ENCODE assay signal across 8 mouse cellular contexts in the genomic region with DNA sequence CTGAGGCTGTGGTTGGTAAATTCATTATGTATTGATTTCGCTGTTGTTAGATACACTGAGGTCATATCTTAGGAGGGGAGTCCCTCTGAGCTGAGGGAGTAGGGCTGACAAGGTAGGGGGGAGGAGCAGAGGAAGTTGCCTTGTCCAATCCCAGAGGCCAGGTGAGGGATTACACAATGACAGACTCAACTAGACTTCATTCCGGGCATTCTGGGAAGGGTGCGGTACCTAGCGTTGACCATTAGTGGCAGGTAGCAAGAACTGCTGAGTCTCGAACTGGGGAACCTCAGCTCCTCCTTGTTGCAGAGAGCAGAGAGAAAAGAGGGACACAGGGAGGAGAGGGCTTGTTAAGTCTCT. TPM values are rescaled to one million over a fixed set of nuclear protein-coding genes. Genes with fewer than 3 reads are reported as not detected.
DNase-seq lines count a peak whose midpoint lies in the region; ATAC-seq and TF ChIP-seq lines count a peak whose summit lies in the region.

No protein-coding gene starts in this region.

- no peak for ATAC-seq in heart, postnatal 0 days (ENCODE audit: insufficient read depth, low read depth)
- ATAC-seq in embryonic facial prominence, embryonic 13.5 days (ENCODE audit: insufficient number of reproducible peaks, insufficient read depth, low FRiP score, low TSS enrichment, low read depth), result no peak
- ATAC-seq in limb, embryonic 11.5 days (ENCODE audit: insufficient number of reproducible peaks, low FRiP score, low TSS enrichment, low read depth), result no peak
- no peak for ATAC-seq in neural tube, embryonic 12.5 days (ENCODE audit: low FRiP score, low read depth)

- H3K36me3 ChIP-seq in heart, postnatal 0 days (replicated peaks; ENCODE audit: control insufficient read depth, insufficient read depth, low read length), result no peaks in the 10 kb centered on the region
- no peaks in the 10 kb centered on the region for H3K36me3 ChIP-seq in embryonic facial prominence, embryonic 13.5 days
- H3K36me3 ChIP-seq in limb, embryonic 11.5 days (ENCODE audit: control insufficient read depth, insufficient read depth, low read length), result no peaks in the 10 kb centered on the region
- no peaks in the 10 kb centered on the region for H3K36me3 ChIP-seq in neural tube, embryonic 12.5 days

- WGBS in heart, postnatal 0 days, result 35% methylated on average over 5 of the region's 5 CpGs
- 16% methylated on average over 5 of the region's 5 CpGs for WGBS in embryonic facial prominence, embryonic 13.5 days
- 23% methylated on average over 5 of the region's 5 CpGs for WGBS in limb, embryonic 11.5 days
- whole genome bisulfite sequencing in neural tube, embryonic 12.5 days, result 22% methylated on average over 5 of the region's 5 CpGs

- H3K4me2 ChIP-seq in heart, postnatal 0 days (ENCODE audit: low read depth, low read length), result peak overlapping the region; percentile 60; the same call in 1 of the 2 replicates
- peak overlapping the region; percentile 78 for H3K4me2 ChIP-seq in embryonic facial prominence, embryonic 13.5 days
- H3K4me2 ChIP-seq in limb, embryonic 11.5 days (ENCODE audit: low read depth, severe bottlenecking), result peak overlapping the region; percentile 71
- peak overlapping the region; percentile 73 for H3K4me2 ChIP-seq in neural tube, embryonic 12.5 days (replicated peaks)

- no peaks in the 10 kb centered on the region for H3K27me3 ChIP-seq in heart, postnatal 0 days (ENCODE audit: control insufficient read depth, insufficient read depth, low read length)
- peaks cover 4% of the 10 kb centered on the region; the same call in 1 of the 2 replicates for H3K27me3 ChIP-seq in embryonic facial prominence, embryonic 13.5 days
- no peaks in the 10 kb centered on the region for H3K27me3 ChIP-seq in limb, embryonic 11.5 days (ENCODE audit: control insufficient read depth, insufficient read depth, low read length)
- peaks cover 7% of the 10 kb centered on the region; the same call in 1 of the 2 replicates for H3K27me3 ChIP-seq in neural tube, embryonic 12.5 days (replicated peaks)

- H3K4me3 ChIP-seq in heart, postnatal 0 days (ENCODE audit: low read depth, low read length), result peak overlapping the region; percentile 40; the same call in 1 of the 2 replicates
- peak overlapping the region; percentile 54 for H3K4me3 ChIP-seq in embryonic facial prominence, embryonic 13.5 days
- H3K4me3 ChIP-seq in limb, embryonic 11.5 days (ENCODE audit: low read depth, low read length), result peak overlapping the region; percentile 33
- peak overlapping the region; percentile 39 for H3K4me3 ChIP-seq in neural tube, embryonic 12.5 days

- H3K9ac ChIP-seq in heart, postnatal 0 days (replicated peaks; ENCODE audit: low read depth, low read length), result no peak overlapping the region
- H3K9ac ChIP-seq in embryonic facial prominence, embryonic 13.5 days, result peak overlapping the region; percentile 69; the same call in 1 of the 2 replicates
- no peak overlapping the region for H3K9ac ChIP-seq in limb, embryonic 11.5 days (ENCODE audit: low read length)
- peak overlapping the region; percentile 52; the same call in 1 of the 2 replicates for H3K9ac ChIP-seq in neural tube, embryonic 12.5 days

- H3K4me1 ChIP-seq in heart, postnatal 0 days (ENCODE audit: control insufficient read depth, insufficient read depth), result no peaks in the 10 kb centered on the region
- H3K4me1 ChIP-seq in embryonic facial prominence, embryonic 13.5 days, result peaks cover 14% of the 10 kb centered on the region
- 0 out of 2 replicates have a peak, but pooled peaks cover 5% of the 10 kb centered on the region for H3K4me1 ChIP-seq in limb, embryonic 11.5 days (ENCODE audit: control insufficient read depth, insufficient read depth, low read length)
- H3K4me1 ChIP-seq in neural tube, embryonic 12.5 days, result peaks cover 8% of the 10 kb centered on the region

- no peak overlapping the region for H3K27ac ChIP-seq in heart, postnatal 0 days (ENCODE audit: low read depth)
- no peak overlapping the region for H3K27ac ChIP-seq in embryonic facial prominence, embryonic 13.5 days
- no peak overlapping the region for H3K27ac ChIP-seq in limb, embryonic 11.5 days (replicated peaks; ENCODE audit: low read depth, low read length)
- no peak overlapping the region for H3K27ac ChIP-seq in neural tube, embryonic 12.5 days

- no peak for TF ChIP-seq CTCF in heart, postnatal 0 days (IDR thresholded peaks at IDR 0.05; ENCODE audit: low read depth)

- no peak for DNase-seq in heart, postnatal 0 days (ENCODE audit: low spot score)
- no peak for DNase-seq in heart, adult 18-20 months
- peak; percentile 66 for DNase-seq in limb, embryonic 11.5 days (ENCODE audit: low spot score)
- no peak for DNase-seq in thymus, postnatal 25 days
- no peak for DNase-seq in ovary, postnatal 36 days (ENCODE audit: low spot score)
- no peak for DNase-seq in right cerebral cortex, postnatal 4 days

- H3K9me3 ChIP-seq in heart, postnatal 0 days (replicated peaks; ENCODE audit: control insufficient read depth, low read length), result no peaks in the 10 kb centered on the region
- H3K9me3 ChIP-seq in embryonic facial prominence, embryonic 13.5 days, result no peaks in the 10 kb centered on the region
- H3K9me3 ChIP-seq in limb, embryonic 11.5 days (ENCODE audit: control insufficient read depth, low read length), result no peaks in the 10 kb centered on the region
- H3K9me3 ChIP-seq in neural tube, embryonic 12.5 days, result no peaks in the 10 kb centered on the region

- no peak for TF ChIP-seq EP300 in heart, postnatal 0 days (IDR thresholded peaks at IDR 0.05; ENCODE audit: low read depth)

RNA-seq across cellular contexts. Expression of a gene that starts 7.8 kb away (rescaled TPM):
- total RNA-seq in heart, postnatal 0 days (2014; rRNA removed; ENCODE audit: low replicate concordance), result 0.58 TPM in 1 of 2 replicates, not detected in the other
- polyA plus RNA-seq in heart, postnatal 0 days (2015; fragmentation: Nextera tagmentation; extraction: Ambion mirVana), result 0.08 TPM in 1 of 2 replicates, not detected in the other
- total RNA-seq in heart, adult 18-20 months (2021), result not detected
- polyA plus RNA-seq in embryonic facial prominence, embryonic 13.5 days (2015; fragmentation: Nextera tagmentation; extraction: Ambion mirVana), result 1.1 TPM in 2 replicates
- polyA plus RNA-seq in limb, embryonic 11.5 days (2014; fragmentation: Nextera tagmentation; extraction: Ambion mirVana), result 0.17 and 0.25 TPM in 2 replicates
- polyA plus RNA-seq in neural tube, embryonic 12.5 days (2016; fragmentation: Nextera tagmentation; extraction: Ambion mirVana), result 0.65 TPM in 1 of 2 replicates, not detected in the other

RNA-seq across cellular contexts. Expression of a gene that starts 11.2 kb away (rescaled TPM):
- 0.66 TPM in 1 of 2 replicates, not detected in the other for total RNA-seq in heart, postnatal 0 days (2014; rRNA removed; ENCODE audit: low replicate concordance)
- 0.30 and 0.49 TPM in 2 replicates for polyA plus RNA-seq in heart, postnatal 0 days (2015; fragmentation: Nextera tagmentation; extraction: Ambion mirVana)
- under 1 TPM; 0.23 to 0.27 TPM for total RNA-seq in heart, adult 18-20 months (2021)
- polyA plus RNA-seq in embryonic facial prominence, embryonic 13.5 days (2015; fragmentation: Nextera tagmentation; extraction: Ambion mirVana), result 0.13 and 0.17 TPM in 2 replicates
- polyA plus RNA-seq in limb, embryonic 11.5 days (2014; fragmentation: Nextera tagmentation; extraction: Ambion mirVana), result 0.19 TPM in 1 of 2 replicates, not detected in the other
- polyA plus RNA-seq in neural tube, embryonic 12.5 days (2016; fragmentation: Nextera tagmentation; extraction: Ambion mirVana), result not detected in 2 replicates

RNA-seq across cellular contexts. Expression of a gene that starts 13.3 kb away (rescaled TPM):
- total RNA-seq in heart, postnatal 0 days (2014; rRNA removed; ENCODE audit: low replicate concordance), result not detected in 2 replicates
- 0.26 and 0.29 TPM in 2 replicates for polyA plus RNA-seq in heart, postnatal 0 days (2015; fragmentation: Nextera tagmentation; extraction: Ambion mirVana)
- total RNA-seq in heart, adult 18-20 months (2021), result under 1 TPM in 1 of 2 experiments, not detected in 1; 0.15 TPM
- 0.44 and 0.47 TPM in 2 replicates for polyA plus RNA-seq in embryonic facial prominence, embryonic 13.5 days (2015; fragmentation: Nextera tagmentation; extraction: Ambion mirVana)
- 0.54 and 0.65 TPM in 2 replicates for polyA plus RNA-seq in limb, embryonic 11.5 days (2014; fragmentation: Nextera tagmentation; extraction: Ambion mirVana)
- polyA plus RNA-seq in neural tube, embryonic 12.5 days (2016; fragmentation: Nextera tagmentation; extraction: Ambion mirVana), result 0.28 TPM in 2 replicates

RNA-seq across cellular contexts. Expression of a gene that starts 23.2 kb away (rescaled TPM):
- not detected in 2 replicates for total RNA-seq in heart, postnatal 0 days (2014; rRNA removed; ENCODE audit: low replicate concordance)
- not detected in 2 replicates for polyA plus RNA-seq in heart, postnatal 0 days (2015; fragmentation: Nextera tagmentation; extraction: Ambion mirVana)
- total RNA-seq in heart, adult 18-20 months (2021), result not detected
- 0.21 TPM in 1 of 2 replicates, not detected in the other for polyA plus RNA-seq in embryonic facial prominence, embryonic 13.5 days (2015; fragmentation: Nextera tagmentation; extraction: Ambion mirVana)
- polyA plus RNA-seq in limb, embryonic 11.5 days (2014; fragmentation: Nextera tagmentation; extraction: Ambion mirVana), result 0.05 TPM in 1 of 2 replicates, not detected in the other
- 0.20 TPM in 1 of 2 replicates, not detected in the other for polyA plus RNA-seq in neural tube, embryonic 12.5 days (2016; fragmentation: Nextera tagmentation; extraction: Ambion mirVana)

RNA-seq across cellular contexts. Expression of a gene that starts 38.5 kb away (rescaled TPM):
- 76.8 and 93.5 TPM in 2 replicates for total RNA-seq in heart, postnatal 0 days (2014; rRNA removed; ENCODE audit: low replicate concordance)
- polyA plus RNA-seq in heart, postnatal 0 days (2015; fragmentation: Nextera tagmentation; extraction: Ambion mirVana), result 8.1 and 9.7 TPM in 2 replicates
- total RNA-seq in heart, adult 18-20 months (2021), result 10 to 100 TPM; 38.8 to 48.5 TPM
- 11.1 and 11.5 TPM in 2 replicates for polyA plus RNA-seq in embryonic facial prominence, embryonic 13.5 days (2015; fragmentation: Nextera tagmentation; extraction: Ambion mirVana)
- polyA plus RNA-seq in limb, embryonic 11.5 days (2014; fragmentation: Nextera tagmentation; extraction: Ambion mirVana), result 8.0 and 9.1 TPM in 2 replicates
- 7.4 and 9.0 TPM in 2 replicates for polyA plus RNA-seq in neural tube, embryonic 12.5 days (2016; fragmentation: Nextera tagmentation; extraction: Ambion mirVana)

Comparison
In these comparisons a context has a peak if more than half of its experiments do, and no peak if none do; other contexts are left out.
1. H3K9ac ChIP-seq: peak in embryonic facial prominence, embryonic 13.5 days (single experiment) and neural tube, embryonic 12.5 days (single experiment); none in heart, postnatal 0 days (single experiment) and limb, embryonic 11.5 days (single experiment).
2. Peak in every context shown above with its lines, with median percentiles within 50 percentile points of each other: H3K4me2 ChIP-seq and H3K4me3 ChIP-seq.